In genomic region chr15:84687904-84688303, GRCm38 (mm10) we compare ENCODE assay signal across 19 mouse cellular contexts. TPM values are rescaled to one million over a fixed set of nuclear protein-coding genes. Genes with fewer than 3 reads are reported as not detected.
A peak's percentile ranks its signal among the peaks of the same experiment; 100 is the strongest.
DNase-seq lines count a peak whose midpoint lies in the region; ATAC-seq lines count a peak whose summit lies in the region.
"Had no signal": no experiment of that assay in that cellular context is flagged by ENCODE, and none has a peak within 500 bp of the region (broad histone marks: within the 10 kb centered on the region; RNA-seq: fewer than 3 reads in every experiment).

No protein-coding gene starts in this region.

- H3K27ac ChIP-seq in lung, embryonic 15.5 days = no peak overlapping the region
- H3K27ac ChIP-seq in heart, embryonic 15.5 days = peak overlapping the region; percentile 48; the same call in 1 of the 2 replicates
- H3K27ac ChIP-seq: embryonic facial prominence, embryonic 10.5 days; forebrain, embryonic 15.5 days had no signal

- H3K9ac ChIP-seq in lung, embryonic 15.5 days = no peak overlapping the region
- no peak overlapping the region for H3K9ac ChIP-seq in heart, embryonic 15.5 days
- H3K9ac ChIP-seq: forebrain, embryonic 15.5 days had no signal

- peaks cover 26% of the 10 kb centered on the region for H3K36me3 ChIP-seq in lung, embryonic 15.5 days
- peaks cover 22% of the 10 kb centered on the region for H3K36me3 ChIP-seq in heart, embryonic 15.5 days
- H3K36me3 ChIP-seq: forebrain, embryonic 15.5 days had no signal

- intact Hi-C loops in heart, postnatal 36 days (cut with DNase I) = no loop called here

- DNase-seq in heart, adult 18-20 months = peak; percentile 32 to 61
- no peak for DNase-seq in heart, postnatal 36 days
- DNase-seq in lung, postnatal 14 days = no peak
- peak; percentile 53 for DNase-seq in lung, postnatal 10 days
- DNase-seq in cerebellum, adult 11-12 months = no peak
- no peak for DNase-seq in adrenal gland, adult 18-20 months (ENCODE audit: low spot score in 2 of 2)
- DNase-seq: cerebellum, postnatal 36 days; gastrocnemius, postnatal 36 days; kidney, adult 8-10 months; right cerebral cortex, postnatal 25 days; thymus, adult 18-20 months had no signal

- H3K27me3 ChIP-seq in lung, embryonic 15.5 days = no peaks in the 10 kb centered on the region
- no peaks in the 10 kb centered on the region for H3K27me3 ChIP-seq in heart, embryonic 15.5 days
- H3K27me3 ChIP-seq: forebrain, embryonic 15.5 days had no signal

- WGBS in lung, embryonic 15.5 days = 55% methylated on average over 14 of the region's 14 CpGs
- 65% methylated on average over 14 of the region's 14 CpGs for WGBS in heart, embryonic 15.5 days

- peak; percentile 16; the same call in 1 of the 2 replicates for ATAC-seq in lung, embryonic 15.5 days (ENCODE audit: borderline replicate concordance, extremely low read depth, low FRiP score, low TSS enrichment)
- no peak for ATAC-seq in heart, embryonic 15.5 days (replicated peaks; ENCODE audit: insufficient number of reproducible peaks, insufficient read depth, low FRiP score, low read depth)
- ATAC-seq: activated CD4-positive, CD25-positive, alpha-beta regulatory T cell, adult 4 months; forebrain, embryonic 15.5 days had no signal

- no peaks in the 10 kb centered on the region for H3K9me3 ChIP-seq in lung, embryonic 15.5 days
- H3K9me3 ChIP-seq in heart, embryonic 15.5 days (replicated peaks) = no peaks in the 10 kb centered on the region
- H3K9me3 ChIP-seq: embryonic facial prominence, embryonic 10.5 days; forebrain, embryonic 15.5 days had no signal

- H3K4me1 ChIP-seq in lung, embryonic 15.5 days = peaks cover 33% of the 10 kb centered on the region
- H3K4me1 ChIP-seq in heart, embryonic 15.5 days (replicated peaks) = peaks cover 26% of the 10 kb centered on the region
- H3K4me1 ChIP-seq: forebrain, embryonic 15.5 days had no signal

- H3K4me2 ChIP-seq in lung, embryonic 15.5 days = no peak overlapping the region
- no peak overlapping the region for H3K4me2 ChIP-seq in heart, embryonic 15.5 days
- H3K4me2 ChIP-seq: forebrain, embryonic 15.5 days; liver, embryonic 11.5 days had no signal

- H3K4me3 ChIP-seq in lung, embryonic 15.5 days = no peak overlapping the region
- H3K4me3 ChIP-seq in heart, embryonic 15.5 days = no peak overlapping the region
- H3K4me3 ChIP-seq: embryonic facial prominence, embryonic 10.5 days; erythroblast, embryonic 14.5 days; forebrain, embryonic 15.5 days; megakaryocyte, embryonic 14.5 days had no signal

RNA-seq across cellular contexts. Expression of gene Prr5, which starts 18.5 kb away (rescaled TPM):
- total RNA-seq in heart, adult 18-20 months (2021) = 1 to 10 TPM; 4.3 to 6.2 TPM
- 1 to 10 TPM; 3.1 to 3.7 TPM for total RNA-seq in heart, postnatal 36 days (2021)
- polyA plus RNA-seq in lung, embryonic 15.5 days (2015; fragmentation: Nextera tagmentation; extraction: Ambion mirVana) = 22.1 and 23.7 TPM in 2 replicates
- 11.8 and 18.0 TPM in 2 replicates for polyA plus RNA-seq in heart, embryonic 15.5 days (2015; fragmentation: Nextera tagmentation; extraction: Ambion mirVana)
- total RNA-seq in adrenal gland, adult 18-20 months (2021) = 10 to 100 TPM in 1 of 2 experiments, 1 to 10 TPM in 1; 5.5 to 11.0 TPM
- polyA plus RNA-seq: activated CD4-positive, CD25-positive, alpha-beta regulatory T cell, adult 4 months had no signal

RNA-seq across cellular contexts. Expression of gene Arhgap8, which starts 31.9 kb away (rescaled TPM):
- total RNA-seq in heart, adult 18-20 months (2021) = 1 to 10 TPM; 1.4 TPM
- under 1 TPM; 0.60 to 0.92 TPM for total RNA-seq in heart, postnatal 36 days (2021)
- polyA plus RNA-seq in lung, embryonic 15.5 days (2015; fragmentation: Nextera tagmentation; extraction: Ambion mirVana) = 21.1 and 25.5 TPM in 2 replicates
- polyA plus RNA-seq in heart, embryonic 15.5 days (2015; fragmentation: Nextera tagmentation; extraction: Ambion mirVana) = 3.5 and 8.6 TPM in 2 replicates
- total RNA-seq in adrenal gland, adult 18-20 months (2021) = 1 to 10 TPM in 1 of 2 experiments, under 1 TPM in 1; 0.53 to 1.3 TPM
- polyA plus RNA-seq: activated CD4-positive, CD25-positive, alpha-beta regulatory T cell, adult 4 months; erythroblast, embryonic 14.5 days had no signal

Comparison
In these comparisons a context has a peak if more than half of its experiments do, and no peak if none do; other contexts are left out.
1. DNase-seq: peak in heart, adult 18-20 months (2 of 2) and lung, postnatal 10 days (single experiment); none in heart, postnatal 36 days (0 of 2), lung, postnatal 14 days (single experiment), cerebellum, adult 11-12 months (single experiment) and adrenal gland, adult 18-20 months (0 of 2).